Mouse (Mus musculus) cortical plate, adult 2 months (tissue): ENCODE measurements around the gene Olfr1012.

ENCODE experiments used
- CTCF ChIP-seq: fragments of 200-500 bp; IDR thresholded peaks from 2 replicates; pipeline ENCODE4 v1.5.1; 2011; ENCODE audit warnings: mild to moderate bottlenecking, control low read depth, low read length; ENCODE audit not compliant: insufficient read depth; ENCODE audit errors: extremely low read depth
- POLR2A ChIP-seq: fragments of 200-500 bp; IDR thresholded peaks from 2 replicates; pipeline ENCODE4 v1.6.1; 2011; ENCODE audit warnings: mild to moderate bottlenecking, low read length, control low read depth; ENCODE audit not compliant: insufficient read depth; ENCODE audit errors: extremely low read depth

GRCm38 (mm10) chr2:85781717-85782116 lies 19.2 kb upstream of the Olfr1012 start, which contains the start of gene Olfr1015:
- TF ChIP-seq CTCF (no peak), POLR2A (no peak)
